Mouse (Mus musculus): ENCODE results near the gene Tmem165.

DNA sequence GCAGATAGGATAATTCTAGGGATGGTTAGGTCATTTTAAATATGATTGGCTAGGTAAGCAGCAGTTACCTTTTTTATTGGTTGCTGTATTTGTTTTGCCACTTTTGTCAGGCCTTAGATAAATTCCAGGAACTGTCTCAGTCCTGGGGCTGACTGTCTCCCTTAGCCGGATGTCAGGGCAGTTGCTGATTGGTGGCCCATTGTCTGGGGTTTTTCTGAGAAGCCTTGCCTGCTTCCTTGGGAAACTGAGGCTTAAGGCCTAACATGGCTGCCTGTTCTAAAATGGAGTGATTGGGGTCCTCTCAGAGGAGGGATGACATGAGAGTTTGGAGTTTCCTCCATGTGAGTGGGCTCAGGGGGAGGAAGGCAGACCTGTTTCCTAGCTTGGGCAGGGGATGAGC lies 45.6 kb upstream of the Tmem165 start:
- TF ChIP-seq CTCF (IDR thresholded peaks at IDR 0.05; ENCODE audit: insufficient read depth, low read depth, low read length) (no peak), POLR2A (IDR thresholded peaks at IDR 0.05; ENCODE audit: insufficient read depth, low read depth, low read length) (no peak)
